Mouse (Mus musculus) heart, postnatal 14 days (tissue): ENCODE measurements at regions not wholly inside any gene's neighbourhood (a gene's known extent, or its start where the extent isn't known, plus 50 kb on each side); places are given as distances from the start of the nearest gene placed in this dataset.

Experiments
- DNase-seq, 2 experiments: peaks; one replicate each; pipeline ENCODE4 v3.0.0; 2021 to 2022
- intact Hi-C: fragments of 180-260 bp; cut with DNase I; formaldehyde crosslinking; loops from one replicate; pipeline ENCODE4 v1.15.1; 2025

- intact Hi-C loops = no loop called here
- DNase-seq = no peak
Observed at GRCm38 (mm10) chr11:112473681-112474080, 308.3 kb upstream of the Sox9 start.

GRCm38 (mm10) chr11:112480360-112480759 is 301.7 kb upstream of the Sox9 start:
- DNase-seq = no peak
- intact Hi-C loops = no loop called here

GRCm38 (mm10) chr11:112501781-112502180 is 280.2 kb upstream of the Sox9 start:
- intact Hi-C loops = no loop called here
- no peak for DNase-seq

GRCm38 (mm10) chr11:112519076-112519475 is 262.9 kb upstream of the Sox9 start:
- intact Hi-C loops = no loop called here
- DNase-seq = no peak

- no peak for DNase-seq
- intact Hi-C loops = no loop called here
Observed at GRCm38 (mm10) chr11:112524983-112525382, 257.0 kb upstream of the Sox9 start.

GRCm38 (mm10) chr11:112542573-112542972 is 239.5 kb upstream of the Sox9 start:
- DNase-seq = no peak
- intact Hi-C loops = no loop called here

- intact Hi-C loops = no loop called here
- DNase-seq = no peak
Observed at GRCm38 (mm10) chr11:112543473-112543872, 238.6 kb upstream of the Sox9 start.

- DNase-seq = no peak
- intact Hi-C loops = no loop called here
Observed at GRCm38 (mm10) chr11:112545231-112546010, 236.6 kb upstream of the Sox9 start.

GRCm38 (mm10) chr11:112546162-112546561 is 235.9 kb upstream of the Sox9 start:
- intact Hi-C loops = no loop called here
- DNase-seq = no peak

- intact Hi-C loops = no loop called here
- no peak for DNase-seq
Observed at GRCm38 (mm10) chr11:112552838-112553237, 229.2 kb upstream of the Sox9 start.

- no peak for DNase-seq
Observed at GRCm38 (mm10) chr11:112563027-112563426, 219.0 kb upstream of the Sox9 start.

GRCm38 (mm10) chr11:112564706-112565215 is 217.3 kb upstream of the Sox9 start:
- intact Hi-C loops = no loop called here
- no peak for DNase-seq

More at GRCm38 (mm10) chr11:112563027-112563426, 219.0 kb upstream of the Sox9 start:
- intact Hi-C loops = no loop called here

GRCm38 (mm10) chr11:112566071-112566470 is 216.0 kb upstream of the Sox9 start:
- DNase-seq = no peak
- intact Hi-C loops = no loop called here

GRCm38 (mm10) chr11:112587386-112587785 is 194.6 kb upstream of the Sox9 start:
- intact Hi-C loops = no loop called here
- DNase-seq = no peak

- intact Hi-C loops = no loop called here
- DNase-seq = no peak
Observed at GRCm38 (mm10) chr11:112588088-112588487, 193.9 kb upstream of the Sox9 start.

- intact Hi-C loops = no loop called here
- DNase-seq = no peak
Observed at GRCm38 (mm10) chr11:112590214-112590613, 191.8 kb upstream of the Sox9 start.

GRCm38 (mm10) chr11:112592411-112593020 is 189.5 kb upstream of the Sox9 start:
- intact Hi-C loops = no loop called here
- DNase-seq = no peak

- intact Hi-C loops = no loop called here
- DNase-seq = no peak
Observed at GRCm38 (mm10) chr11:112593821-112594220, 188.2 kb upstream of the Sox9 start.

- DNase-seq = no peak
- intact Hi-C loops = no loop called here
Observed at GRCm38 (mm10) chr11:112607359-112607758, 174.7 kb upstream of the Sox9 start.

- intact Hi-C loops = no loop called here
- no peak for DNase-seq
Observed at GRCm38 (mm10) chr11:112609277-112609676, 172.7 kb upstream of the Sox9 start.

- intact Hi-C loops = no loop called here
- no peak for DNase-seq
Observed at GRCm38 (mm10) chr11:112611073-112611472, 171.0 kb upstream of the Sox9 start.

- intact Hi-C loops = no loop called here
- DNase-seq = no peak
Observed at GRCm38 (mm10) chr11:112615629-112616028, 166.4 kb upstream of the Sox9 start.
